Mouse (Mus musculus) adrenal gland, postnatal 4 days (tissue): ENCODE measurements around the gene Rfx8. TPM values are rescaled to one million over a fixed set of nuclear protein-coding genes. Genes with fewer than 3 reads are reported as not detected.
"Not testable (repeated sequence)": the region's sequence is repeated elsewhere in the genome, so short reads cannot be mapped to it uniquely, and the experiment has no call there.

ENCODE experiments used
- DNase-seq, 2 experiments: peaks; one replicate each; pipeline ENCODE4 v3.0.0; 2021 to 2022; ENCODE audit warnings: low spot score in 2 of 2, mixed read lengths in 2 of 2
- total RNA-seq, 2 experiments: library from RNA; stranded (reverse); gene quantifications; 2 replicates each; pipeline ENCODE4 v1.2.3; 2021

Rfx8 gene
- total RNA-seq, 2 experiments from 2014 or later: 0.39 to 0.93 TPM

- DNase-seq: no peak
These were observed 25.6 kb downstream of the Rfx8 start for GRCm38 (mm10) chr1:39695198-39695597.

- DNase-seq: no peak
These were observed 26.0 kb downstream of the Rfx8 start for GRCm38 (mm10) chr1:39694756-39695155.

- no peak for DNase-seq
These were observed 28.8 kb downstream of the Rfx8 start for GRCm38 (mm10) chr1:39691974-39692373.

DNA sequence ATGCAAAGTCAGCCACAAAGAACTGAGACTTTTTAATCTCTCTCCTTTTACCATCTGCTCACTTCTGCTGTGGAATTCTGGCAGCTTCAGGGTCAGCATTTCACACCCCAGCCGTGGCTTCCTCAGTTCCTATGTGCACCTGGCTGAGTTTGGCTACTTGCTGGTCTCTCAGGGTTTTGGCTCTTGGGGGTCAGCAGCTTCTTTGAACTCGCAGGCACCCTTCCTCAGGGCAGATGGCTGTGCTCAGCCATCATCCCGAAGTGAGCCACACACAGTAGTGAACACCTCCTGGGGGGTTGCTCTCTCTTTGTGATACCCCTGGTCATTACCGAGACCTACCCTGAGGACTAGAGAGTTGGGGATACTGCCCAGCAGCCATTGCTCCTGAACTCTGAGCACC lies 29.7 kb downstream of the Rfx8 start:
- DNase-seq: no peak

DNA sequence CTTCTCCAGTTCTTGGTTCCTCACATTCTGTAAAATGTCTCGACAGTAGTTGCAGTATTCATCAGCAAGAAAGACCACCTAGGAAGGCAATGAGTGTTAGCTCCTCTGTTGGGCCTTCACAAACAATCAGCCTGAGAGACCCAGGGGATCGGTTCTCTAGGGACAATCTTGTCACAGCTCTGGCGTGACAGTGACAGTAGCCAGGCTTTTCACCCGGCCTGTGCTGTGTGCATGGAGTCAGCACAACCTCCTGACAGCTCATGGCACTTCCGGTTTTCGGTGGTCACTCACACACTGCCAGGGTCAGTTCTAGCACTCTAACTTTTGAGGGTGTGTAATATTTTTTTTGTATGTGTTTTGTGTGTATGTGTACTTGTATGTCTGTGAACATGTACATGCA lies 32.2 kb downstream of the Rfx8 start:
- DNase-seq: no peak

DNA sequence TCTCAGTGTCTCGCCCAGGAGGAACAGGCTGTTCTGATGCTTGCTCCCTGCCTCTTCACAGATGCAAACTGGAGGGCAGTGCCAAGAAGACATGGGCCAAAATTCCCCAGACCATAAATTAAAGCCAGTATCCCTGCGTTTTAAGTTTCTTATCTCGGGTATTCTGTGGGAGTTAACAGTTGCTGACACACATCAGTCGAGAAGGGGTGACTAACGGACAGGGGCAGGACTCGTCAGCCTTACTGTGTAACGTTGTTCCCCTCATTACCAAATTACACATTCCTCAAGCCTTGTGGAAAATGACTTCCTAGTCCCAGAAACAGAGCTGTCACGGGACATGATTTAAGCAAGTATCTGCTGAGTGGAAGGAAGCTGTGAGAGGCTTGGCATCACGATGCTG lies 33.5 kb downstream of the Rfx8 start:
- no peak for DNase-seq

DNA sequence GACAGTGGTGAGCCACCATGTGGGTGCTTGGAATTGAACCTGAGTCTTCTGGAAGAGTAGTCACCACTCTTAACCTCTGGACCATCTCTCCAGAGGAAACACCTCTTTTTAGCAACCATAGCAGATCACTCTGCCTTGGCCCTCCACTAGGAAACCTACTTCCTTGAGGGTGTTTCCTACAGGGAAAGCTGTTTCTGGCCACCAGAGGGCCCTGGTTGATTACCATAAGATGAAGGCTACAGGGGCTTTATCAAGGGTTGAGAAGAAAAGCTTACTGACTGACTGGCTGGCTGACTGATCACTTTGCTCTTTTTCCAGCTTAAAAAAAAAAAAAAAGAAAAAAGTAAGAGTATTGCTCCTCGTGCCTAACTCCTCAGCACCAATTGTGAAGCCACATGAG lies 35.0 kb downstream of the Rfx8 start:
- peak; percentile 19 to 57 for DNase-seq

DNA sequence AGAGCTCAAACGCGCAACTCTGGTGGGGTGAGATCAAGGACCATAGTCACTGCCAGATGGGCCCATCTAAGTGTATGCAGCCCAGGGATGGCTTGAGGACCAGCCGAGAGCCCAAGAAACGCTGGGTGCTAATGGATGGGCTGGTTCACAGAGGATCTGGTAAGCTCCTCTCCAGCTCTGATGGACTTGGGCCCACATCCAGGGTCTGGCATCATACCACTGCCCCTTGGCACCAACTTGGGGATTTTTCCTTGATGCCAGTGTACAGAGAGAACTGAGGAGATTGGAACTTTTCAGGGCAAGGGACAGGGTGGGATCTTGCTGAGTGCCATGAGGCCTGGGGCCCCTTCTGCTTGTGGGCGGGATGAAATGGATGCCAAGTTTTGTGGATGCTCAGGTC lies 39.2 kb downstream of the Rfx8 start:
- DNase-seq: no peak

DNA sequence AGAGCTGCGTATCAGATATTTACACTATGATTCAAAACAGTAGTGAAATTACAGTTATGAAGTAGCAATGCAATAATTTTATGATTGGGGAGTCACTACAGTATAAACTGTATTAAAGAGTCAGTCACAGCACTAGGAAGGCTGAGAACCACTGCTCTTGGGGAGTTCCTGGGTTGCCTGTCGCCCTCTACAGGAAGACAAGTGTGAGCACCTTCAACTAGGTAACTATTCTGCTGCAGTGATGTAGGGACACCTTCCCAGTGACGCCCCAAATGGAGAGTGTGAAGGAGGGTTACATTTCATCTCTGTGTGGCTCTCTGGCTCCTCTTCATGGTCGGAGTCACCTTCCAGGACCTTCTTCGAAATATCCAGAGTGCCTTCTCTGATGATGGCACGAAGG lies 40.3 kb downstream of the Rfx8 start:
- no peak for DNase-seq

DNA sequence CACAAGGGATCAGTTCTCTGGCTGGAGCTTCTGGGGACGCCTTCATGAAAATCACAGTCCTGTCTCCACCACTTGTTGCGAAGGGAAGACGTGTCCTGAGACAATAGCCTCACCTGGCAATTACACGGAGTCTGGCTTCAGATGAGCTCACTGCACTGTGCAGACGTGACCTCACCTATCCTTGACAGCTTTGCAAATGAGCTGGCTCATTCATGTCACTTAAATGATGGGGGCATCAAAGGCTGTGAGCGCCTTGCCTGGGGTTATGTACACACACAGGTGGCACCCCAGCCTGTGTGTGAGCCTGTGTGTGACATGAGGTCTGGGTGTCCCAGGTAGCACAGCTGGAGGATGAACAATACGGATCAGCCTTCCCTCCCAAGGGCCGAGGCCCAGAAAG lies 41.9 kb downstream of the Rfx8 start:
- DNase-seq: no peak

DNA sequence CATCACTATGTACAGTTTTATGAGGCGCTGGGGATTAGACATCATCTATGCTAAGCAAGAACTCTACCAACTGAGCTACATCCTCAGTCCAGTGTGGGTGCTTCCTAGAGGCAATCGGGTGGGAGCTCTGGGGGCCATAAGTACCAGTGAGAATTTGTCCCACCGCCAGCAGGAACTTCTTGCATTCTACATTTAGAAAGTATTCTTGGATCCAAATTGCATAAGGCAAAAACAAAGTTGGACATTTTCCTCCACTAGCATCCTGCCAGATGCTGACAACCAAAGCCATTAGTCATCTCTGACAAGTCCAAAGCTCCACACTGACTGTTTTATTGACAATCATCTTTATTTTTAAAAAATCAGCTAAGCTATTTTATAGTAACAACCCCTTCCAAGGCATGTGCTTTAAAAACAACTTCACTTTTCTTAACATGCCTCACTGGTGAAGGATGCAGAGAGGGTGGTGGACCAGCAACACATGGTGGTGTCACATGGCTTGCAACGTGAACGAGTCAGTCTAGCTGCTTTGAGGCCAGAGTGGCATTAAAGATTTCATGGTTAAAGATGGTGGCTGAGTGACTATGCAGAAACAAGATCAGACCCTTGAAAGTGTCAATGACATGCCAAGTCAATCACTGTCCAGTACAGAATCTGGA lies 44.4 kb downstream of the Rfx8 start:
- no peak for DNase-seq

- no peak for DNase-seq
These were observed 48.3 kb downstream of the Rfx8 start for GRCm38 (mm10) chr1:39672362-39673105.

- DNase-seq: no peak
These were observed 50.4 kb downstream of the Rfx8 start for GRCm38 (mm10) chr1:39670211-39670935.

DNA sequence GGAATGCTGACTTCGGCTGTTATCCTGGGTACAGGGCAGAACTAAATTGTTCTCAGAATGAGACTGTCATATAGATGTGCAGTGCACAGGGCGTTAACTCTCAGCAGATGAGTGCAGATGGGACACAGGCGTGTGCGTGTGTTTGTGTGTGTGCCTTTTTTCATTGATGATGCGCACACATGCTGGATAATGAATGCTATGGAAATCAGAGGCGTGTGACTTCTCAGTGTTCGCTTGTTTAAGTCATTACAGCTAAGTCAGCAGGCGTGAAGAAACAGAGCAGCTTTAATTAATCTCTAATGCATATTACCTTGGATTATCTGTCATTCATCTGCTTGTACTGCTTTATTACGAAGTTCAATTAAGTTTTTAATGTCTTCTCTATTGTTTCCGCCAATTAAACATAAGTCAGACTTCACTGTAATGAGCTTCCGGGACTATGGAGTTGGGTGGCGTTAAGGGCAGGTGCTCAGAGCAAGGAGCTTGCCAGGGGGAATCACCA lies 54.0 kb downstream of the Rfx8 start:
- DNase-seq: no peak

GRCm38 (mm10) chr1:39664039-39664625 lies 56.7 kb downstream of the Rfx8 start:
- DNase-seq: no peak

DNA sequence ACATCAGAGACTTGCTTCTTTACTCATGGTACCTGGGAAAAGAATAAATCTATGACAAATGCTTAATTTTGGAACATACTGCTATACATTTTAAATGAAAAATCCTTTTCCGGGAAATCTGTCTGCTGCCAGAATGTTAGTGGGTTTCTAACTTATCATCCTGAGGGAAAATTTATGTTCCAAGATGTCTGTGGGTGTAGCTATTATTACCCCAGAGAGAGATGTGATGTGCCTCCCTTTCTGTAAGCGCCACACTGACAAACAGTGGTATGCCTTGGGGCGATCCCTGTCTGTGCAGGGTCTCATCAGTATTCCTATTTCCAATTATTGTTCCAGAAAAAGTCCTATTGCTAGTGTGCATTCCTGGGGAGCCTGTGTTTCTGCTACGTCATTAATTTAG lies 57.7 kb downstream of the Rfx8 start:
- DNase-seq: no peak

DNA sequence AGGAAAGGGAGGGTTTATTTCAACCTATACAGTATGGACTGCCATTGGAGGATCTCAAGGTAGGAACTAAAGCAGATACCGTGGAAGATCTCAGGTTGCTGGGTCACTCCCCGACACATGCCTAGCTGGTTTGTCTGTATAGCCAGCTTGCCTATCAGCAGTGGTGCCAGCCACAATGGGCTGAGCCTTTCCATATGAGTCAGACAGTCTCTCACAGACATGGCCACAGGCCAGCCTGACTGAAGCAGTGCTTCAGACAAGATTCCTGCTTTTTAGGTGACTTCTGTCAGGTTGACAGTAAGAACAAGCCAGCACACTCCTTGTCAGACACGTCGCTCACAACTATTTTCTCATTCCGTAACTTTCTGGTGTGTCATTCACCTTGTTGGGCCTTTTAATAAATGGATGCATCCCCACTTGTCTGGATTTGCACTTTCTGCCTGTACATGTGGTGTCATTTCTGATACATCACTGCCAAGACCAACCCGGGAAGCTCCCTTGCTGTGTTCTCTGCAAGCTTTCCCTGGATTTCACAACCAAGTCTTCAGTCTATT lies 63.7 kb downstream of the Rfx8 start:
- no peak for DNase-seq

DNA sequence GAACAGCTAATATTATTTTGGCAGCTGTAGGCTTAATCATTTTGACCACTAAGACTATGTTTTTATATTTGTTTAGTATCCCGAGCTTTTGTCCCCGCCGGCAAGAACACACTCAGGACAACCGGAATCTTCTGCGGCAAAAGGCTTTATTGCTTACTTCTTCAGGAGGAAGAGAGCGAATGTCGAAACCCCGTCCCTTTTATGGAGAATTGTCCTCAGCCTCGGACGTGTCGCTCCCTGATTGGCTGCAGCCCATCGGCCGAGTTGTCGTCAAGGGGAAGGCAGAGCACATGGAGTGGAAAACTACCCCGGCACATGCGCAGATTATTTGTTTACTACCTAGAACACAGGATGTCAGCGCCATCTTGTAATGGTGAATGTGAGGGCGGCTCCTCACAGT lies 65.9 kb downstream of the Rfx8 start:
- DNase-seq: not testable (repeated sequence)

DNA sequence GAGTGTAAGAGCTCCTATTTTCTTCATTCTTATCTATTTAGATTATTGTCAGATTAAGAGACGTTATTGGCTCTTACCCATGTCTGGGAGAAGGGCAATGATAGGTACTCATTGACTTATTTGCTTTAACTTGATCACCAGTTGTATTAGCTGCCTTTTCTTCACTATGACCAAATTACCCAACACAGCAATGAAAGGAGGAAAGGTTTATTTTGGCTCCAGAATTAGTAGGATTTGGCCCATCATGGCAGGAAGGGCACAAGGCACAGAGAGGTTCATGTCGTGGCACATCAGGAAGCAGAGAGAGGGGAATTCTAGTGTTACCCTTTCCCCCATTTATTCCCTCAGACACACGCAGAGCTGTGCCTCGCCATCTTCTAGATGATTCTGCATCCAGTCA lies 67.8 kb downstream of the Rfx8 start:
- DNase-seq: no peak

- no peak for DNase-seq
These were observed 69.6 kb downstream of the Rfx8 start, which contains the start of gene Creg2 for GRCm38 (mm10) chr1:39651241-39651548. Gene Creg2, minus strand, starts transcription at chr1:39651474.

- DNase-seq: peak; percentile 31 to 41
These were observed 70.2 kb downstream of the Rfx8 start for GRCm38 (mm10) chr1:39650435-39651240.
